Mouse (Mus musculus) MEL (cell line): ENCODE results near the gene Noa1. TPM values are rescaled to one million over a fixed set of nuclear protein-coding genes. Genes with fewer than 3 reads are reported as not detected.

Experiments used
- DNase-seq: peaks from one replicate; pipeline ENCODE4 v3.0.0; 2011; ENCODE audit warnings: low read depth, low spot score
- H3K27ac ChIP-seq: 2 replicates; pipeline ENCODE4 v1.5.1; 2012; ENCODE audit warnings: low read depth, mild to moderate bottlenecking, control low read depth, low read length, moderate library complexity; ENCODE audit not compliant: control insufficient read depth
- H3K27me3 ChIP-seq, 2 experiments: fragments of 150-350 bp in 1 of 2; sonication (generic) in 1 of 2; 2 replicates each; pipeline ENCODE4 v1.6.1; 2012; ENCODE audit warnings: low read length in 2 of 2, mild to moderate bottlenecking in 2 of 2, improper control_type of control experiment in 1 of 2, moderate library complexity in 1 of 2; ENCODE audit not compliant: insufficient read depth in 2 of 2, control insufficient read depth in 1 of 2
- H3K36me3 ChIP-seq, 2 experiments: 2 replicates each; pipeline ENCODE4 v1.6.1; 2012 to 2014; ENCODE audit warnings: low read length in 2 of 2, improper control_type of control experiment in 1 of 2, inconsistent platforms in 1 of 2, mild to moderate bottlenecking in 1 of 2; ENCODE audit not compliant: insufficient read depth in 2 of 2, control insufficient read depth in 1 of 2
- H3K4me1 ChIP-seq, 2 experiments: fragments of 150-350 bp in 1 of 2; sonication (generic) in 1 of 2; 2 replicates each; pipeline ENCODE4 v1.6.1; 2012; ENCODE audit warnings: low read length in 2 of 2, improper control_type of control experiment in 1 of 2, mild to moderate bottlenecking in 1 of 2; ENCODE audit not compliant: insufficient read depth in 2 of 2, control insufficient read depth in 1 of 2
- H3K4me3 ChIP-seq, 2 experiments: fragments of 150-350 bp in 1 of 2; sonication (generic) in 1 of 2; 2 replicates each; pipeline ENCODE4 v1.5.1; 2012; ENCODE audit warnings: low read depth in 2 of 2, low read length in 2 of 2, mild to moderate bottlenecking in 2 of 2, moderate library complexity in 2 of 2, control low read depth in 1 of 2, improper control_type of control experiment in 1 of 2; ENCODE audit not compliant: control insufficient read depth in 1 of 2, insufficient read depth in 1 of 2
- H3K79me2 ChIP-seq: 2 replicates; pipeline ENCODE4 v1.6.1; 2012; ENCODE audit warnings: mild to moderate bottlenecking, low read length, moderate library complexity; ENCODE audit not compliant: control insufficient read depth, poor library complexity, insufficient read depth
- H3K9ac ChIP-seq: 2 replicates; pipeline ENCODE4 v1.6.1; 2012; ENCODE audit warnings: low read depth, mild to moderate bottlenecking, control low read depth, low read length, moderate library complexity; ENCODE audit not compliant: control insufficient read depth, poor library complexity, severe bottlenecking
- H3K9me3 ChIP-seq: fragments of 150-350 bp; sonication (generic); replicated peaks from 2 replicates; pipeline ENCODE4 v1.6.1; 2012; ENCODE audit warnings: mild to moderate bottlenecking, low read length, improper control_type of control experiment, moderate library complexity; ENCODE audit not compliant: insufficient read depth
- BHLHE40 ChIP-seq: IDR thresholded peaks from 2 replicates; pipeline ENCODE4 v1.6.1; 2012; ENCODE audit warnings: low read depth, mild to moderate bottlenecking, inconsistent platforms, low read length, improper control_type of control experiment, borderline replicate concordance
- CHD2 ChIP-seq: IDR thresholded peaks from 2 replicates; pipeline ENCODE4 v1.6.1; 2011; ENCODE audit warnings: low read length, improper control_type of control experiment
- E2F4 ChIP-seq: IDR thresholded peaks from 2 replicates; pipeline ENCODE4 v1.6.1; 2011; ENCODE audit warnings: low read depth, low read length, improper control_type of control experiment, borderline replicate concordance
- ELF1 ChIP-seq: IDR thresholded peaks from 2 replicates; pipeline ENCODE4 v1.6.1; 2014; ENCODE audit warnings: low read depth, mild to moderate bottlenecking, inconsistent platforms, low read length, improper control_type of control experiment, moderate library complexity
- EP300 ChIP-seq, 2 experiments: IDR thresholded peaks; 2 replicates each; pipeline ENCODE4 v1.6.1; 2011; ENCODE audit warnings: improper control_type of control experiment in 2 of 2, low read length in 2 of 2, low read depth in 1 of 2, mild to moderate bottlenecking in 1 of 2
- GABPA ChIP-seq: IDR thresholded peaks from 2 replicates; pipeline ENCODE4 v1.6.1; 2012; ENCODE audit warnings: low read depth, mild to moderate bottlenecking, inconsistent platforms, low read length, improper control_type of control experiment, moderate library complexity
- GATA1 ChIP-seq: IDR thresholded peaks from 2 replicates; pipeline ENCODE4 v1.6.1; 2011; ENCODE audit warnings: low read depth, low read length, improper control_type of control experiment
- HCFC1 ChIP-seq: IDR thresholded peaks from 2 replicates; pipeline ENCODE4 v1.6.1; 2012; ENCODE audit warnings: low read depth, mild to moderate bottlenecking, inconsistent platforms, low read length, improper control_type of control experiment, moderate library complexity
- JUND ChIP-seq: IDR thresholded peaks from 2 replicates; pipeline ENCODE4 v1.6.1; 2011; ENCODE audit warnings: low read depth, mild to moderate bottlenecking, improper control_type of control experiment, low read length
- MAX ChIP-seq: IDR thresholded peaks from 2 replicates; pipeline ENCODE4 v1.6.1; 2011; ENCODE audit warnings: low read length, improper control_type of control experiment
- MAZ ChIP-seq: IDR thresholded peaks from 2 replicates; pipeline ENCODE4 v1.6.1; 2012; ENCODE audit warnings: low read depth, mild to moderate bottlenecking, inconsistent platforms, low read length, improper control_type of control experiment
- MXI1 ChIP-seq: IDR thresholded peaks from 2 replicates; pipeline ENCODE4 v1.6.1; 2011; ENCODE audit warnings: mild to moderate bottlenecking, low read depth, low read length, improper control_type of control experiment
- MYC ChIP-seq: IDR thresholded peaks from 2 replicates; pipeline ENCODE4 v1.6.1; 2011; ENCODE audit warnings: low read depth, mild to moderate bottlenecking, low read length, improper control_type of control experiment, moderate library complexity
- NRF1 ChIP-seq: IDR thresholded peaks from 2 replicates; pipeline ENCODE4 v1.6.1; 2014; ENCODE audit warnings: low read depth, mild to moderate bottlenecking, inconsistent platforms, low read length, improper control_type of control experiment, moderate library complexity; ENCODE audit not compliant: poor library complexity, insufficient read depth, severe bottlenecking
- POLR2A ChIP-seq, 2 experiments: IDR thresholded peaks; 2 replicates each; pipeline ENCODE4 v1.6.1; 2011 to 2012; ENCODE audit warnings: low read length in 2 of 2, mild to moderate bottlenecking in 2 of 2, control low read depth in 1 of 2, improper control_type of control experiment in 1 of 2, low read depth in 1 of 2, moderate library complexity in 1 of 2; ENCODE audit not compliant: control insufficient read depth in 1 of 2, insufficient read depth in 1 of 2, poor library complexity in 1 of 2
- POLR2AphosphoS2 ChIP-seq: IDR thresholded peaks from 2 replicates; pipeline ENCODE4 v1.6.1; 2011; ENCODE audit warnings: low read length, improper control_type of control experiment
- POLR2AphosphoS5 ChIP-seq: IDR thresholded peaks from 2 replicates; pipeline ENCODE4 v1.6.1; 2012; ENCODE audit warnings: low read depth, borderline replicate concordance, mild to moderate bottlenecking, inconsistent platforms, low read length, moderate library complexity, mixed read lengths
- RAD21 ChIP-seq: IDR thresholded peaks from 2 replicates; pipeline ENCODE4 v1.6.1; 2011; ENCODE audit warnings: mild to moderate bottlenecking, low read depth, low read length, improper control_type of control experiment
- SIN3A ChIP-seq: IDR thresholded peaks from 2 replicates; pipeline ENCODE4 v1.6.1; 2012; ENCODE audit warnings: low read length, improper control_type of control experiment, inconsistent platforms
- SMC3 ChIP-seq: IDR thresholded peaks from 2 replicates; pipeline ENCODE4 v1.6.1; 2011; ENCODE audit warnings: low read depth, low read length, improper control_type of control experiment
- TBP ChIP-seq: IDR thresholded peaks from 2 replicates; pipeline ENCODE4 v1.8.0; 2011; ENCODE audit warnings: low read depth, low read length, improper control_type of control experiment
- TCF12 ChIP-seq: IDR thresholded peaks from 2 replicates; pipeline ENCODE4 v1.6.1; 2014; ENCODE audit warnings: low read depth, mild to moderate bottlenecking, inconsistent platforms, low read length, improper control_type of control experiment, moderate library complexity
- UBTF ChIP-seq: IDR thresholded peaks from 2 replicates; pipeline ENCODE4 v1.6.1; 2012; ENCODE audit warnings: low read depth, mild to moderate bottlenecking, inconsistent platforms, low read length, improper control_type of control experiment, moderate library complexity, borderline replicate concordance; ENCODE audit not compliant: insufficient read depth
- USF1 ChIP-seq: IDR thresholded peaks from 2 replicates; pipeline ENCODE4 v1.6.1; 2014; ENCODE audit warnings: low read depth, mild to moderate bottlenecking, inconsistent platforms, low read length, improper control_type of control experiment, moderate library complexity
- USF2 ChIP-seq, 2 experiments: IDR thresholded peaks; 2 replicates each; pipeline ENCODE4 v1.6.1; 2011 to 2012; ENCODE audit warnings: improper control_type of control experiment in 2 of 2, low read length in 2 of 2, borderline replicate concordance in 1 of 2, inconsistent platforms in 1 of 2, low read depth in 1 of 2, mild to moderate bottlenecking in 1 of 2; ENCODE audit not compliant: insufficient read depth in 1 of 2
- ZC3H11A ChIP-seq: IDR thresholded peaks from 2 replicates; pipeline ENCODE4 v1.6.1; 2012; ENCODE audit warnings: low read depth, mild to moderate bottlenecking, inconsistent platforms, low read length, improper control_type of control experiment
- ZMIZ1 ChIP-seq: IDR thresholded peaks from 2 replicates; pipeline ENCODE4 v1.6.1; 2012; ENCODE audit warnings: low read depth, mild to moderate bottlenecking, inconsistent platforms, low read length, improper control_type of control experiment, moderate library complexity
- ZNF384 ChIP-seq: IDR thresholded peaks from 2 replicates; pipeline ENCODE4 v1.6.1; 2012; ENCODE audit warnings: low read depth, mild to moderate bottlenecking, inconsistent platforms, low read length, improper control_type of control experiment
- polyA plus RNA-seq, 2 experiments: library from polyadenylated mRNA; stranded (reverse) in 1 of 2; unstranded in 1 of 2; fragments of >175 nt in 1 of 2; fragments of >200 nt in 1 of 2; gene quantifications; 2 replicates each; pipeline versions ENCODE4 v1.2.1 to v1.2.4; 2012; ENCODE audit warnings: low replicate concordance in 2 of 2, low read depth in 1 of 2; ENCODE audit not compliant: insufficient read length in 2 of 2, insufficient read depth in 1 of 2, missing spikeins in 1 of 2
- total RNA-seq: library from RNA; depleted of rRNA; stranded (reverse); fragments of 300-350 nt; gene quantifications from 2 replicates; pipeline ENCODE4 v1.2.3, GENCODE M21; 2012

Noa1 gene
- total and polyA plus RNA-seq, 3 experiments = 52.4 to 265 (median 96.2) TPM

DNA sequence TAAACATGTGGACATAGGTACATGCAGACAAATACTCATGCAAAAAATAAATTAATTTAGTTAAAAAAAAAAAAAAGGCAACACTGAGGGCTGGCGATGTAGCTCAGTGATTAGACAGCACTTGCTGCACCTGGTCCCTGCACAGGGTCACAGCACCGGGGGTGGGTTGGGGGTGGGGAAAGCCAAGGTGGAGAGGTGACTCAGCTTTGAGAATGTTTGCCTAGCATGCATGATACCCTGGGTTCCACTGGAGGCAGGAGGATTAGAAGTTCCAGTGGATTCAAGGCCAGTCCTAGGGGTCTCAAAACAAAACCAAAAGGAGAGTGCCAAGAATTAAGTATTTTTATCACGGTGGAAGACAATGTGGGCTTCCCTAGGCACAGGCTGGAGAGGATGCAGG is 52.3 kb downstream of the Noa1 start:
- Histone ChIP-seq H3K4me1 (peaks cover 3 to 9% of the 10 kb centered on the region in 2 experiments; a peak in 3 of 4 replicates), H3K36me3 (peaks cover 0 to 9% of the 10 kb centered on the region in 2 experiments; a peak in 2 of 4 replicates), H3K9ac (no peak overlapping the region), H3K79me2 (no peaks in the 10 kb centered on the region), H3K27ac (no peak overlapping the region), H3K9me3 (no peaks in the 10 kb centered on the region), H3K27me3 (no peaks in the 10 kb centered on the region; a peak in 1 of 4 replicates), H3K4me3 (no peak overlapping the region)
- TF ChIP-seq TBP = no peak
- TF ChIP-seq ELF1 = no peak
- TF ChIP-seq MYC = no peak
- no peak for TF ChIP-seq CHD2
- TF ChIP-seq MAX = no peak
- no peak for TF ChIP-seq SIN3A
- no peak for TF ChIP-seq GABPA
- no peak for TF ChIP-seq MAZ
- TF ChIP-seq E2F4 = no peak
- TF ChIP-seq UBTF = no peak
- TF ChIP-seq TCF12 = no peak
- no peak for TF ChIP-seq POLR2A (IDR thresholded peaks at IDR 0.05; ENCODE audit: control insufficient read depth in 1 of 2, insufficient read depth in 1 of 2, low read depth in 1 of 2, low read length in 2 of 2, poor library complexity in 1 of 2)
- TF ChIP-seq ZNF384 = no peak
- TF ChIP-seq GATA1 = no peak
- no peak for TF ChIP-seq HCFC1
- no peak for TF ChIP-seq USF1
- no peak for TF ChIP-seq JUND
- TF ChIP-seq POLR2AphosphoS5 = no peak
- TF ChIP-seq SMC3 = no peak
- TF ChIP-seq EP300 (IDR thresholded peaks at IDR 0.05; ENCODE audit: low read depth in 1 of 2, low read length in 2 of 2) = no peak
- no peak for DNase-seq

DNA sequence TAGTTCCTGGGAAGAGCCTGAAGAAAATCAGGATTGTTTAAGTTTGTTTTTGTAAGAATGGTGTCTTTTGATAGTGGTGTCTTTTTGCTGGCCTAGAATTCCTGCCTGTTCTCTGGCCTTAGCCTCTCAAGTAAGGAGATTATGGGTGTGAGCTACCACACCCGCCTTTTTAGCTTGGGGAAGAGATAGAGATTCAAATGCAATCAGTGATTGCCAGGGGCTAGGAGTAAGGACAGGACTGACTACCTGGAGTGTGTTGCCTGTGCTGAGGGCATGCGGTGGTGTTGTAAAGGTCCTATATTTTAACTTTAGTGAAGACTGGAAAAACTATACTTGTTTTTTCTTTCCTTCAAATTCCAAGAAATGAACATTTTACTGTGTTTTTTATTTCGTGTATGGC is 55.5 kb downstream of the Noa1 start:
- H3K9ac ChIP-seq = no peak overlapping the region
- no peak overlapping the region for H3K4me3 ChIP-seq
- no peak for TF ChIP-seq ZC3H11A
- TF ChIP-seq NRF1 = no peak
- no peak for TF ChIP-seq RAD21
- TF ChIP-seq TCF12 = no peak
- no peak for TF ChIP-seq MXI1
- no peak for TF ChIP-seq USF2 (IDR thresholded peaks at IDR 0.05; ENCODE audit: borderline replicate concordance in 1 of 2, insufficient read depth in 1 of 2, low read depth in 1 of 2, low read length in 2 of 2)
- no peak for TF ChIP-seq BHLHE40
- no peak for TF ChIP-seq ZMIZ1
- no peak for TF ChIP-seq EP300 (IDR thresholded peaks at IDR 0.05; ENCODE audit: low read depth in 1 of 2, low read length in 2 of 2)
- no peak for TF ChIP-seq CHD2
- TF ChIP-seq SMC3 = no peak
- no peak for TF ChIP-seq UBTF
- no peak for TF ChIP-seq JUND
- no peak for TF ChIP-seq POLR2AphosphoS2
- H3K9me3 ChIP-seq = no peaks in the 10 kb centered on the region
- H3K27me3 ChIP-seq = no peaks in the 10 kb centered on the region; a peak in 3 of 4 replicates
- no peak overlapping the region for H3K27ac ChIP-seq
- DNase-seq = no peak
- no peaks in the 10 kb centered on the region for H3K79me2 ChIP-seq
- no peaks in the 10 kb centered on the region for H3K36me3 ChIP-seq
- no peaks in the 10 kb centered on the region; a peak in 1 of 4 replicates for H3K4me1 ChIP-seq
